Mouse (Mus musculus) adrenal gland, adult 8-10 months (tissue): ENCODE data around the gene Pdap1. TPM values are rescaled to one million over a fixed set of nuclear protein-coding genes. Genes with fewer than 3 reads are reported as not detected.

Source experiments
- DNase-seq: peaks from one replicate; pipeline ENCODE4 v3.0.0; 2022
- total RNA-seq, 4 experiments: library from RNA; stranded (reverse); gene quantifications; 2 replicates each; pipeline ENCODE4 v1.2.4; 2022

Gene Pdap1
- total RNA-seq, 4 experiments from 2014 or later: 60.2 to 98.3 (median 79.4) TPM

- DNase-seq: no peak
Observed at GRCm38 (mm10) chr5:145081866-145082613, 58.0 kb downstream of the Pdap1 start.

Other genes with a start within 250 kb of the Pdap1 start
- 10 to 100 TPM; 20.3 to 25.8 (median 22.7) TPM for gene Smurf1, start 174.4 kb downstream of the Pdap1 start, total RNA-seq
- not detected for gene Gm4871, start 107.5 kb downstream of the Pdap1 start, total RNA-seq
- gene 1700018F24Rik, start 97.2 kb downstream of the Pdap1 start, total RNA-seq: not detected
- gene Arpc1a, start 56.4 kb downstream of the Pdap1 start, total RNA-seq: 100 to 1,000 TPM; 127 to 148 (median 140) TPM
- gene Kpna7, start 56.2 kb downstream of the Pdap1 start, total RNA-seq: not detected
- 100 to 1,000 TPM; 185 to 202 (median 191) TPM for gene Arpc1b, start 26.0 kb downstream of the Pdap1 start, total RNA-seq
- 10 to 100 TPM; 93.0 to 98.7 (median 95.5) TPM for gene Bud31, start 124 bp upstream of the Pdap1 start, total RNA-seq
- gene Ptcd1, start 26.9 kb upstream of the Pdap1 start, total RNA-seq: 10 to 100 TPM; 29.0 to 30.6 (median 29.9) TPM
- gene Cpsf4, start 27.0 kb upstream of the Pdap1 start, total RNA-seq: 10 to 100 TPM; 18.7 to 22.3 (median 20.5) TPM
- 100 to 1,000 TPM; 319 to 686 (median 419) TPM for gene Atp5j2, start 51.8 kb upstream of the Pdap1 start, total RNA-seq
- gene Zkscan14, start 61.6 kb upstream of the Pdap1 start, total RNA-seq: 10 to 100 TPM in 3 of 4 experiments, 1 to 10 TPM in 1; 9.6 to 13.8 (median 11.9) TPM
- gene Zkscan5, start 64.3 kb upstream of the Pdap1 start, total RNA-seq: 10 to 100 TPM; 11.0 to 14.5 (median 12.8) TPM
- 10 to 100 TPM; 54.1 to 71.1 (median 61.4) TPM for gene Zfp655, start 91.5 kb upstream of the Pdap1 start, total RNA-seq
- gene Zscan25, start 140.3 kb upstream of the Pdap1 start, total RNA-seq: 10 to 100 TPM; 18.7 to 23.7 (median 22.3) TPM
- under 1 TPM in 3 of 4 experiments, not detected in 1; 0.13 to 0.34 (median 0.17) TPM for gene Cyp3a57, start 205.0 kb upstream of the Pdap1 start, total RNA-seq